Mouse (Mus musculus): ENCODE measurements around the gene 9930111J21Rik2.
"Not testable (repeated sequence)": the region's sequence is repeated elsewhere in the genome, so short reads cannot be mapped to it uniquely, and the experiment has no call there.

Gene 9930111J21Rik2

DNA sequence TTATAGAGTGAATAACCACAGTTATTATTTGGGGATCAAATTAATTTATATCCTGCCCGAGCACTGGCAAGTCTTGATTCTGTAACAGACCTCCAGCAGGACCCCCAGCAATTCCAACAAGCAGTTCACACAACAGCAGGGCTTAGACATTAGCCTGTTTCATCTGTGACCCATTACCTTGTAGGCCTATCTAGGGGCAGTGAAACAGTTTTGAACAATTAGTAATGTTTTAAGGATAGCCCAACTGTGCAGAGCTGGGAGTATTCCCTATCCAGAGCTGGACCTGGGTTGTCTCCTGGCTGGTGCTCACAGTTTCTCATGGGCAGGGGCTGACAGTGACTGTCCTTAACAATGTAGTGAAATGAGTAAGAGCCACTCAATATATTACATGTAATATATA lies 26.0 kb upstream of the 9930111J21Rik2 start:
- DNase-seq (ENCODE audit: low read depth, low spot score), result no peak

DNA sequence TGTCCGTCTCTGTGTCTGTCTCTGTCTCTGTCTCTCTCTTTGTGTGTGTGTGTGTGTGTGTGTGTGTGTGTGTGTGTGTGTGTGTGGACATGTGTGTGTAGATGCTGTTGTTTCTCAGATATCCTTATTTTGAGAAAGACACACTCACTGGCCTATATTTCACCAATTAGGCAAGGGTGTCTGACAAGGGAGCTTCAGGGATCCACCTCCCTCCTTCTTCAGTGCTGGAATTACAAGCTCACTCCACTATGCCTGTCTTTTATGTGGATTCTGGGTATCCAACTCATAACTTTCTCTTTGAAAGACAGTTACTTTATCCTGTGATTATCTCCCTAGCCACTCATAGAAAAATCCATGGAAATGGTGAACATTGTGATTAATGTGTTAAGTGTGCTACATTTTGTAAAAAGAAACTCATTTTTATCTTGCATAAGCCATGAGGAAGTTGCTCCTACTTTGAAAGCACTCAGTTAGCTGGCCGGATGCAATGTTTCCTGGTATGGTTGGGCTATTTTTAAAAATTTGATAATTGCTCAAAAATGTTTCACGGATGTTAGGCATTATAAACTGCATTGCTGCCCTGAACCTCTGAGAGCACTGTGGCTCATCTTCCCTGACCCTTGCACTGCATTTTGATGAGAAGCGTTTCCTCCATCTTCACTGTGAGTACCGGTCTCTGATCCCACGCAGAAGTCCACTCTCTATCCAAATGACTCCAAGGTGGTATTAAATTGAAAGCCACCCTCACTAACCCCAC lies 25.1 kb upstream of the 9930111J21Rik2 start, which contains the start of gene Ifi47:
Gene Ifi47 (plus strand): TSS at position 587 of the 757 bp plus-strand sequence.
- DNase-seq (ENCODE audit: low read depth, low spot score), result peak; percentile 25

DNA sequence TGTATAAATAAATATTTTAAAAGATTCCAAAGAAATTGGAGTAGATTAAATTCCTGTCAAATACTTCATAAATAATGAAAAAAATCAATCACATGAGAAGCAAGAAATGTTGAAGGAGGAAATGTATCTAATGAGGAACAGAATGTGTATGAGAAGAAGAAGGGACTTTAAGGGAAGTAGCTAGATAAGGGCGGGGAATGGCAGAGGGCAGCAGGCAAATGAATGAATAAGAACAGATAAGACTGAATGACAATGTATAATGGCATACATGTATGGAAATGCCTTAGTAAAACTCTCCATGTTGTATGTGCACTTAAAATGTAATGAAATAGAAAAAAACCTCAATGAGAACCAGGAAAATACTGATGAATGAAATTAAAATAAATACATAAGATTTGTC lies 17.3 kb upstream of the 9930111J21Rik2 start:
- no peak for DNase-seq (ENCODE audit: low read depth, low spot score)

DNA sequence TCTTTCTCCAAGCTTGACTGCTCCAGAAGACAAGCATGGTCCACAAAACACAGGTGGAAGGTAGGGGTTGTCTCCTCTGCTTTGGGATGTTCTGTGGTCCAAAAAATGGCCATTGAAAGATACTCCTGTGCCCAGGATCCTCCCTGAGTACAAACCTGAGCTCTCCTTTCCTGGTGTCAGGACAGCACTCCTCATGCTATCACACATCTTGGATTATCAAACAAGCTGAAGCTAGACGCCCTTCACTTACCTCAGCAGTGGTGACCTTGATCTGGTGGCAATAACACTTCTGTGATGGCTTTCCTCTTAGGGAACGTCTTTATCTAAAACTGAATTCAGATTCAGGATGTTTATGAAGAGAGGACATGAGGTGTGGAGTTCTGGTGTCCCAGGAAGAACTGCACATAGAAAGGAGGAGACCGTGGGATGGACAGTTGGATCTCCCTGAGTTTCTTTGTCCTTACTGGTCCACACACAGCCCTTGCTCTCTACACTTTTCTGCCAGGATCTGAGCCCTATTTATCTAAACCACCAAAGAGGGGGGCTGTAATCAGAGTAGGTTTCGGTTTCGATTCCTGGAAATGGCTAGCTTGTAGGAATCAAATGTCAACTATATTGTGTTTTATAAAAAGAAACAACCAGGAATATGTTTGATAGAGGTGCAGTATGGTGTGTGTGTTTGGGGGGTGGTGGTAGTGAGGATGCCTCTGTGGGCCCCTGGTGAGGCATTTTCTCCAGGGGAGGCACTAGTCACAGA lies 12.8 kb upstream of the 9930111J21Rik2 start, which contains the start of gene Tgtp2:
Gene Tgtp2 (minus strand): TSS at position 494 of the 757 bp plus-strand sequence.
- peak; percentile 73 for DNase-seq (ENCODE audit: low read depth, low spot score)

DNA sequence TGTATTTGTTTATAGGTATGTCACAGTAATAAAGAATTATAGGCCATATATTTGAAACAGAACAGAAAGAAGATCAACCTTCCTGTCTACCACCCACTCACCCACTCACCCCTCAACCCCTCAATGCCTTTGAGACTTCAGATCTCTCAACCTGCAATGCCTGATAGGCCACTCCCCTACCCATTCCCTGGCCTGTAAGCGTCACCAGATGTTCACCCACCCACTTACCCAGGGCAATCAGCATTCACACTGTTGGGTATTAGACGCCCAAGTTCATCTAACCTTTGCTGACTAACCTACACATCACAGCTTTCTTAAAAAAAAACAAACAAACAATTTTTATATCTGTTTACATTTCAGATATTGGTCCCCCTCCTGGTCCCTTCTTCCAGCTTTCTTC lies 10.8 kb upstream of the 9930111J21Rik2 start:
- DNase-seq (ENCODE audit: low read depth, low spot score), result peak; percentile 47

DNA sequence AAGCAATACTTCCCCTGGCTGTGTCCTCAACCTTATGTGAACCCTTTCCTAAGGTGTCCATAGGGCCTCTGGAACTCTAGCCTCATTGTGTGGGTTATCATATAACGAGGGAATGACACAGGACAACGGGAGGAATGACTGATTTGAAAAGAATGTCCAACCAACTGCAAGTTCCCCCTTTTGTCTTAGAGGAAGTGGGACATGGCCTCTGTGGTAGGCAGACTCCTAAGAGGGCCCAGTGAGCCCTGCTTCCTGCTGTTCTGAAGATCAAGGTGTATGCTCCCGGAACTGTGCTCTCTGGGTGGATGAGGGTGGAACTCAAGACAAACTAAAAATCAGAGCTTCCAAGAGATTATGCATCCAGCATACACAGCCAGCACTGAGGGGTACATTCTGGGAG lies 9.0 kb upstream of the 9930111J21Rik2 start:
- DNase-seq (ENCODE audit: low read depth, low spot score), result not testable (repeated sequence)

DNA sequence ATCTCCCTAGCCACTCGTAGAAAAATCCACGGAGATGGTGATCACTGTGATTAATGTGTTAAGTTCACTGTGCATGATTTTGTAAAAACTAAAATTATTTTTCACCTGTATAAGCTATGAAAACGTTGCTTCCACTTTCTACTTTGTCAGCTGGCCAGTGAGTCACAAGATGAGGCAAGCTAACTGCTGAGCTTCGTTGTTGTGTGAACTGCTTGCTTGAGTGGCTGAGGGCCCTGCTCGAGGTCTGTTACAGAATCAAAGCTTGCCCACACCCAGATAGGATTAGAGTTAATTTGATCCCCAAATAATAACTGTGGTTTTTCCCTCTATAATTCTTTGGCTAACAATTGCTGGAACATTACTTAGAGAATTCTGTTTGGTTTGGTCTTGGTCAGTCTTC lies 852 bp upstream of the 9930111J21Rik2 start:
- not testable (repeated sequence) for DNase-seq (ENCODE audit: low read depth, low spot score)

DNA sequence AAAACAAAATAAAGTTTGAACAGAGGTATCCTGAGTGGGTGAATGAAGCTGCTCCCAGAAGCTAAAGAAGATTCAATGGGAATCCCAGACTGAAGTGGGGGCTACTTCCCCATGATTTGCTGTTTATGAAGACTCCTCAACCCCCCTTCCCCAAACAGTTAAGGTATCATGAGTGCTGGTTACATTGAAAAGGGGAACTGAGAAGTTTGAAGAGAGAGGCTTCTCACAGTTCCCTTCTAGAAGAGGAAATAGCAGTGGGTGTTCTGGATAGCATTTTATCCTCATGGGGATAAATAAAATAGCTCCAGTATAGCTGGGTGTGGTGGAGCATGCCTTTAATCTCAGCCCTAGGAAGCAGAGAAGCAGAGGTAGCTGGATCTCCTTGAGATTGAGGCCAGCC lies 978 bp downstream of the 9930111J21Rik2 start:
- DNase-seq (ENCODE audit: low read depth, low spot score), result not testable (repeated sequence)

DNA sequence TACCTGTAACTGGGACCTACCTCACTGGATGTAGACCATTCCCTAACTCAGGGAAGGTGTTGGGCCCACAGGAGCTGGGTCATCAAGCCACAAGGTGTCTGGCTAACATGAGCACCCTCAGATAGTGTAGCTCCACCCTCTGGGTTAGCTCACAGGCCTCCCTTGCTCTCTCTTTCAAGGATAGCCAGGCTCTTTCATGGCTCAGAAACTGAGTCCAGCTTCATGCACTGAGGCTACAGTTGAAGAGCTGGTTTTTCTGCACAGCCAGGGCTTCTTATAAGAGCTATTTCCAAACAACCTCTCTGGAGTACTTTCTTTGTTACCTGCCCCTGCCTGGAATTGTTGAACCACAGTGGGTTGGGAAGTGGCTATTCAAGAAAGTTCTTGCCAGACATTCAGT lies 39.0 kb downstream of the 9930111J21Rik2 start:
- not testable (repeated sequence) for DNase-seq (ENCODE audit: low read depth, low spot score)

DNA sequence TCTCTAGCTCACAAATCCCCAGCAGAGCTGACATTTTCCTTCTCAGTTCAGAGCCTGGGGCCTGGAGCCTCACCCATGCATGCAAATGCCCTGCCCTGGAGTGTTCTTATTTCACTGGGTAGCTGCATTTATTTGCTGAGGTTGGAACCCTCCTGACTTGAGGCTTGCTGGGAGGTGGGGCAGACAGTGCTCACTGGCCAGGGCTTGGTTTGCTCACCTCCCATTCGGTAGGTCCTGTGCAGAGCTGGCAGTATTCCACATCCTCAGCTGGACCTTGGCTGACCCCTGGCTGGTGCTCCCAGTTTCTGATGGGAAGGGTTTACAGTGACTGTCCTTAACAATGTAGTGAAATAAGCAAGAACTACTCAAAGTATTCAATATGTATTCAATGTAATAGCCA lies 44.3 kb downstream of the 9930111J21Rik2 start:
- DNase-seq (ENCODE audit: low read depth, low spot score), result not testable (repeated sequence)

DNA sequence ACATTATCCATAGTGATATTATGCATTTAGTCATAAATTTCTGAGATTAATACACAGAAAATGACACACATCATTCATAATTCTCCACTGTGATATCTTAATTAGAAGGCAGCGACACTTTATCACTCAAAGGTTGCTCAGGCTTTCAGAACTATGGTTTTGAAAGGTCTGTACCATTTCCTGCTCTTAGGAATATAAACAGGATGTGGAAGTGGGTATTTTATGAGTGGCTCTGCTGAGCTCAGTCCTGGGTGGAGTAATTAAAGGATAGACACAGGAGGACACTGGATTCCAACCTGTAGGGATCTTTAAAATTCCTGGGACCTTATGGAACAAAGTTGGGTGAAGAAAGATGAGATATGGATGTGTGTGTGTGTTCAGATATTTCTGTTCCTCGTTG lies 44.7 kb downstream of the 9930111J21Rik2 start:
- DNase-seq (ENCODE audit: low read depth, low spot score), result peak; percentile 19

DNA sequence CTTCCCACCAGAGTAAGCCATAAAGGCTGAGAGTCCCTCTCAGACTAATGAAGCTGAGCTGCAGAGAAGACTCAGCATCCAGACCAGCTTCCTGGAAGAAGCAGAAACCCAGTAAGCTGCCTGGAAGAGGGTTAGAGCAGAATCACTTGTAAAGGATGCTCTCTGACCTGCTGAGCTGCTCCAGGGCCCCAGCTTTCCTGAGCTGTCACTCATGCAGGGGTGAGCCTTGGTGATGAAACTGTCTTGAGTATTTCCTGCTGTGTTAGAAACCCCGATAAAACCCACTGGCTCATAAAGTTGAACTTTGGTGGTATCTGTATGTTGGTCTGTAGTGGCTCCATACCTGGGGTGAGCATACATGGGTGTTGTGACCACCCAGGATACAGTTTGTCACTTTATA lies 50.6 kb downstream of the 9930111J21Rik2 start:
- DNase-seq (ENCODE audit: low read depth, low spot score), result peak; percentile 23

DNA sequence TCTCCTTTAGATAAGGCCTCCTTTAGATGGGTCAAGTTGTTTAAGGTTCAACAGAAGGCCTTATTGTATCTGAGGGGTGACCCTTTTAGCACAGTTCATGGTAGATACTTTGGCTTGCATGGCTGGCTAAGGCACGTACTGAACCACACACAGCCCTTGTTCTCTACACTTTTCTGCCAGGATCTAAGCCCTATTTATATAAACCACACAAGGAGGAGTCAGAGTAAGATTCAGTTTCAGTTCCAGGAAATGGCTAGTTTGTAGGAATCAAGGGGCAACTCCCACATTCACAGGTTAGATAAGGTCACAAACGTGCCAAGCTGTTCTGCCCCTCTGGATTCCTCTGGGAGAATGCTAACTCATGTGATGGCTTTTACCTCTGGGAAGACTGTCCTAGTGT lies 57.0 kb downstream of the 9930111J21Rik2 start, which contains the start of gene Tgtp1:
Gene Tgtp1 (minus strand): TSS at position 155 of the 400 bp plus-strand sequence.
- peak; percentile 58 for DNase-seq (ENCODE audit: low read depth, low spot score)

DNA sequence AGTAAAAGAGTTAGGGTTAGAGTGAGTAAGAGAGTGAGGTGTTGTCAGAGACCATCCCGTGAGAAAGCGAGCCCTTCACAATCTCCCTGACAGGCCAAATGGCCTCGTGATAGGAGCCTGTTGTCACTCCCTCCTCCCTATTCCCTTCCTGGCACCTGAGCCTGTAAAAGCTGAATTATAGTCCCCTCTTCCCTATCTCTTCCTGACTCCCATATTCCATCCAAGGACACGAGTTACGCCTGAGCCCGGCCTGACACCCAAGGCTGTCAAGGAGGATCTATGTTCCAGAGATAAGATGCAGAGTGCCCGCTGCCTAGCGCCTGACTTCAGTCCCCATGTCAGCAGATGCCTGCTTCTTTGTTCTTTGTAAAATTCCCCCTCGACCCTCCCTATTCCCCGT lies 57.7 kb downstream of the 9930111J21Rik2 start:
- peak; percentile 16 for DNase-seq (ENCODE audit: low read depth, low spot score)

DNA sequence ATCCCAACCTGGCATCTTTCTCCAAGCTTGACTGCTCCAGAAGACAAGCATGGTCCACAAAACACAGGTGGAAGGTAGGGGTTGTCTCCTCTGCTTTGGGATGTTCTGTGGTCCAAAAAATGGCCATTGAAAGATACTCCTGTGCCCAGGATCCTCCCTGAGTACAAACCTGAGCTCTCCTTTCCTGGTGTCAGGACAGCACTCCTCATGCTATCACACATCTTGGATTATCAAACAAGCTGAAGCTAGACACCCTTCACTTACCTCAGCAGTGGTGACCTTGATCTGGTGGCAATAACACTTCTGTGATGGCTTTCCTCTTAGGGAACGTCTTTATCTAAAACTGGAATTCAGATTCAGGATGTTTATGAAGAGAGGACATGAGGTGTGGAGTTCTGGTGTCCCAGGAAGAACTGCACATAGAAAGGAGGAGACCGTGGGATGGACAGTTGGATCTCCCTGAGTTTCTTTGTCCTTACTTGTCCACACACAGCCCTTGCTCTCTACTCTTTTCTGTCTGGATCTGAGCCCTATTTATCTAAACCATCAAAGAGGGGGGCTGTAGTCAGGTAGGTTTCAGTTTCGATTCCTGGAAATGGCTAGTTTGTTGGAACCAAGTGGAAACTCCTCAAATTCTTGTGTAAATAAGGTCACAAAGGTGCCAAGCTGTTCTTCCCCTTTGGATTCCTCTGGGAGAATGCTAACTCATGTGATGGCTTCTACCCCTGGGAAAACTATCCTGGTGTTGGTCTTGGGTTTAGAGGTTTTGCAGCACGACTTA lies 59.1 kb downstream of the 9930111J21Rik2 start, which contains the start of gene Gm12185:
Gene Gm12185 (minus strand): TSS at position 487 of the 781 bp plus-strand sequence.
- peak; percentile 61 for DNase-seq (ENCODE audit: low read depth, low spot score)

DNA sequence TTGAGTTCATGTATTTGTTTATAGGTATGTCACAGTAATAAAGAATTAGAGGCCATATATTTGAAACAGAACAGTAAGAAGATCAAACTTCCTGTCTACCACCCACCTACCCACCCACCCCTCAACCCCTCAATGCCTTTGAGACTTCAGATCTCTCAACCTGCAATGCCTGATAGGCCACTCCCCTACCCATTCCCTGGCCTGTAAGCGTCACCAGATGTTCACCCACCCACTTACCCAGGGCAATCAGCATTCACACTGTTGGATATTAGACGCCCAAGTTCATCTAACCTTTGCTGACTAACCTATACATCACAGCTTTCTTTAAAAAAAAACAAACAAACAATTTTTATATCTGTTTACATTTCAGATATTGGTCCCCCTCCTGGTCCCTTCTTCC lies 61.1 kb downstream of the 9930111J21Rik2 start:
- peak; percentile 18 for DNase-seq (ENCODE audit: low read depth, low spot score)

DNA sequence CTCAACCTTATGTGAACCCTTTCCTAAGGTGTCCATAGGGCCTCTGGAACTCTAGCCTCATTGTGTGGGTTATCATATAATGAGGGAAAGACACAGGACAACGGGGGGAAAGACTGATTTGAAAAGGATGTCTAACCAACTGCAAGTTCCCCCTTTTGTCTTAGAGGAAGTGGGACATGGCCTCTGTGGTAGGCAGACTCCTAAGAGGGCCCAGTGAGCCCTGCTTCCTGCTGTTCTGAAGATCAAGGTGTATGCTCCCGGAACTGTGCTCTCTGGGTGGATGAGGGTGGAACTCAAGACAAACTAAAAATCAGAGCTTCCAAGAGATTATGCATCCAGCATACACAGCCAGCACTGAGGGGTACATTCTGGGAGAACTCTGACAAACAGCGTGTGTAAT lies 62.8 kb downstream of the 9930111J21Rik2 start:
- peak; percentile 5 for DNase-seq (ENCODE audit: low read depth, low spot score)

DNA sequence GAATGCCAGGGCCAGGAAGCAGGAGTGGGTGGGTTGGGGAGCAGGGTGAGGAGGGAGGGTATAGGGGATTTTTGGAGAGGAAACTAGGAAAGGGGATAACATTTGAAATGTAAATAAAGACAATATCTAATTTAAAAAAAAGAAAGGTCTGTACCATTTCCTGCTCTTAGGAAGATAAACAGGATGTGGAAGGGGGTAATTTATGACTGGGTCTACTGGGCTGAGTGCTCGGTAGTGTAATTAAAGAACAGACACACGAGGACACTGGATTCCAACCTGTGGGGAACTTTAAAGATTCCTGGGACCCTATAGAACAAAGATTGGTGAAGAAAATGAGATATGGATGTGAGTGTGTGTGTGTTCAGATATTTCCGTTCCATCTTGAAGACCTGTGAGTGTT lies 68.2 kb downstream of the 9930111J21Rik2 start:
- DNase-seq (ENCODE audit: low read depth, low spot score), result not testable (repeated sequence)

DNA sequence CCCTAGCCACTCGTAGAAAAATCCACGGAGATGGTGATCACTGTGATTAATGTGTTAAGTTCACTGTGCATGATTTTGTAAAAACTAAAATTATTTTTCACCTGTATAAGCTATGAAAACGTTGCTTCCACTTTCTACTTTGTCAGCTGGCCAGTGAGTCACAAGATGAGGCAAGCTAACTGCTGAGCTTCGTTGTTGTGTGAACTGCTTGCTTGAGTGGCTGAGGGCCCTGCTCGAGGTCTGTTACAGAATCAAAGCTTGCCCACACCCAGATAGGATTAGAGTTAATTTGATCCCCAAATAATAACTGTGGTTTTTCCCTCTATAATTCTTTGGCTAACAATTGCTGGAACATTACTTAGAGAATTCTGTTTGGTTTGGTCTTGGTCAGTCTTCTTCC lies 71.0 kb downstream of the 9930111J21Rik2 start:
- DNase-seq (ENCODE audit: low read depth, low spot score), result not testable (repeated sequence)

DNA sequence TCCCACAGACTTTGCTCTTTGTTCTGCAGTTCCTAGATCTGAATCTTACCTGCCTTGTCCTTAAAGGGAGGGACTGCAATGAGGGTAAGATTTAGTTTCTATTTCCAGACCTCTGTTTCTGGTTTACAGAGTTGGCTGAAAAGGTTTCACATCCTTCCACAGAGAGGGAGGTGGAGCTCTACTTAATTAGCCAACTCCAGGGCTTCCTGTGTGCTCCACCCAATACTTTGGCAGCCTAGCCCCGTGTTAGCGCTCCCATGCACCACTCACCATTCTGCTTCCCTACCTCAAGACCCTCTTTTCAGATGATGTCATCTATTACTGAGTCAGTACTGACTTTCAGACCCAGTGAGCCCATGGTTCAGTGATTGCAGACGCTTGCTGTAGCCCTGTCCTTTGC lies 71.8 kb downstream of the 9930111J21Rik2 start, which contains the start of gene 9930111J21Rik1:
Gene 9930111J21Rik1 (minus strand): TSS at position 148 of the 400 bp plus-strand sequence.
- DNase-seq (ENCODE audit: low read depth, low spot score), result not testable (repeated sequence)

DNA sequence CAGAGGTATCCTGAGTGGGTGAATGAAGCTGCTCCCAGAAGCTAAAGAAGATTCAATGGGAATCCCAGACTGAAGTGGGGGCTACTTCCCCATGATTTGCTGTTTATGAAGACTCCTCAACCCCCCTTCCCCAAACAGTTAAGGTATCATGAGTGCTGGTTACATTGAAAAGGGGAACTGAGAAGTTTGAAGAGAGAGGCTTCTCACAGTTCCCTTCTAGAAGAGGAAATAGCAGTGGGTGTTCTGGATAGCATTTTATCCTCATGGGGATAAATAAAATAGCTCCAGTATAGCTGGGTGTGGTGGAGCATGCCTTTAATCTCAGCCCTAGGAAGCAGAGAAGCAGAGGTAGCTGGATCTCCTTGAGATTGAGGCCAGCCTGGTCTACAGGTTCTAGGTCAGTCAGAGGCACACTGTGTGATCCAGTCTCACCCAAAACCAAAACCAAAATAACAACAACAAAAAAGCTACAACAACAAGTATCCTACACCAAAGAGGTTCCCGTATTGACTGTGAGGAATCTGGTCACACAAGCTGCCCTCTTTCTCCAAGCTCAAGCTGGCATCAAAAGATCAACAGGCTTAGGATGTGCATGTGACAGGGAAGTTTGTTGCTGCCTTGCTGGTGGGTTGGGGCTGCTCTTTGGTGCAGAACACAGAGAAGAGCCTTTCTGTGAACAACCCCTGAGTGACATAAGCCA lies 72.7 kb downstream of the 9930111J21Rik2 start, which contains the start of gene Olfr56:
Gene Olfr56 (plus strand): TSS at position 650 of the 700 bp plus-strand sequence.
- DNase-seq (ENCODE audit: low read depth, low spot score), result not testable (repeated sequence)
